Mouse (Mus musculus) spleen, adult 12 weeks (tissue): Measurements from ENCODE around the gene Gm10413.
"Not testable (repeated sequence)": the region's sequence is repeated elsewhere in the genome, so short reads cannot be mapped to it uniquely, and the experiment has no call there.

ENCODE experiments used
- DNase-seq: peaks from one replicate; pipeline ENCODE4 v3.0.0; 2022; ENCODE audit warnings: low spot score

Gene Gm10413

DNA sequence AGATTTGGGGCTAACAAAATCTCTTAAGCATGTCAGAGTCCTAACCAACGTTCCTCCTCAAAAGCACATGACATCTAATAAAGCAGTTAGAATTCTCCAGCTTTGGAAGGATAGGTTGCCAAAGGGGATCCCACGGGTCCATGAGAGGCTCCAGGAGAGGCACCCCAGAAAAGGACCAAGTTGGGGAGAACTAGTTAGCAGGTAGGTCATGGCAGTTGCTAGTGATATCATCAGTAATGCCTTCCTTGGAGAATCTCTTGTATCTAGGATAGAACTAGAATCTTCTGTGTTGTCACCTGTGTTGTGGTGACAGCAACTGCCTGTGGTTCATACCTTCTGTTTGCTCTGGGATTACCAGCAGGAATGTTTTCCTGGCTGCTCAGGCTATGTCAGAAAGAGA, at the start of gene Gm10413:
Gene Gm10413 (plus strand): TSS at position 301 of the 400 bp plus-strand sequence.
- not testable (repeated sequence) for DNase-seq

DNA sequence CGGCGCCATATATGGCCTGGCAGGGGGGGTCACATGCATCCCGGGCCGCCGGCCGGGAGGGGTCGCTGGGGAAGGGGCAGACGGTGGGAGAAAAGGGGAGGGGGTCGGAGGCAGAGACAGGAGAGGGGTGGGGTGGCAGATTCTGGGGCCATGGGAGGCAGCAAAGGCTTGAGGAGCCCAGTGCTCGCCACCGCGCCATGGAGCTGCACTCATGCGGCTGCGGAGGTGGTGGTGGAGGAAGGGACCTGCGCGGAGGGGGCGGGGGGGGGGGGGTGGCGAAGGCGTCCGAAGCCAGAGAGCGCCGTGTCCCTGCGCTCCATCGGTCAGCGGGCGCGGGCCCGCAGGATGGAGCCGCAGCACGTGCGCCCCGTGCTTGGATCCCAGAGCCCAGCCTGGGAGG, 17.4 kb downstream of the Gm10413 start, which contains the start of gene Gm10409:
Gene Gm10409 (plus strand): TSS at position 301 of the 400 bp plus-strand sequence.
- not testable (repeated sequence) for DNase-seq

DNA sequence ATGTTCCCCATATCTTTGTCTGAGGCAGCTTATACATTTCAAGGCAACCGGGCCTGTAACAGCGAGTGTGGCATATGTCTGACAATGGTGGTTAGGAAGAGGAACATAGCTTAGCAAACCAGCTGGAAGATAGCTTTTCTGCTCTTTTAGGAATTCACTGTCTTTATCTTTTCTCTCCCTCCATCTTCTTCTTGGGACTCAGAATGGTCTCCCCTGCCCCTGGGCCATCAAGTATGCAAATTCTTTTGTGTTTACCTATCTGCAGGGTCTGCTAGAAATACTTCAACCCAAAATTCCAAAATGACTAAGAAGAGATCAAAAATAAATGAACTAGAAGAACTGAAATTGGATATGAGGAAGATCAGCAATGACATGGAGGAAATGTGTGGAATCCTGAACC, 32.9 kb downstream of the Gm10413 start, which contains the start of gene Gm3005:
Gene Gm3005 (plus strand): TSS at position 301 of the 400 bp plus-strand sequence.
- DNase-seq, result not testable (repeated sequence)

DNA sequence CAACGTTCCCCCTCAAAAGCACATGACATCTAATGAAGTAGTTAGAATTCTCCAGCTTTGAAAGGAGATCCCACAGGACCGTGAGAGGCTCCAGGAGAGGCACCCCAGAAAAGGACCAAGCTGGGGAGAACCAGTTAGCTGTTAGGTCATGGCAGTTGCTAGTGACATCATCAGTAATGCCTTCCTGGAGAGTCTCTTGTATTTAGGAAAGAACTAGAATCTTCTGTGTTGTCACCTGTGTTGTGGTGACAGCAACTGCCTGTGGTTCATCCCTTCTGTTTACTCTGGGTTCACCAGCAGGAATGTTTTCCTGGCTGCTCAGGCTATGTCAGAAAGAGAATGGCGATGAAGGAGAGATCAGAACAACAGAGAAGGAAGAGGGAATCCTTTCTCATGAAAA, 54.2 kb downstream of the Gm10413 start, which contains the start of gene Gm10408:
Gene Gm10408 (plus strand): TSS at position 301 of the 400 bp plus-strand sequence.
- not testable (repeated sequence) for DNase-seq
